Mouse (Mus musculus) ES-Bruce4 (cell line): Measurements from ENCODE around the gene Zfc3h1.

Source experiments
- CTCF ChIP-seq: IDR thresholded peaks from one replicate; pipeline ENCODE4 v1.8.1; 2011; ENCODE audit warnings: low read depth, low read length
- EP300 ChIP-seq: IDR thresholded peaks from 2 replicates; pipeline ENCODE4 v1.6.1; 2011; ENCODE audit warnings: low read depth, low read length; ENCODE audit not compliant: insufficient read depth

GRCm38 (mm10) chr10:115382846-115383643 is 1.7 kb upstream of the Zfc3h1 start:
- TF ChIP-seq CTCF = no peak
- TF ChIP-seq EP300 = no peak
